Comparison of ENCODE assay signal across 8 mouse cellular contexts in genomic region chr1:164248465-164249331, GRCm38 (mm10). TPM values are rescaled to one million over a fixed set of nuclear protein-coding genes. Genes with fewer than 3 reads are reported as not detected.
A peak's percentile ranks its signal among the peaks of the same experiment; 100 is the strongest.
DNase-seq lines count a peak whose midpoint lies in the region; ATAC-seq and TF ChIP-seq lines count a peak whose summit lies in the region.

Gene Slc19a2, plus strand, starts transcription at chr1:164249046.

- peak within 1 kb of the TSS; percentile 98 for H3K4me3 ChIP-seq in E14TG2a.4 (replicated peaks; ENCODE audit: low read length)
- H3K4me3 ChIP-seq in forebrain, embryonic 12.5 days (replicated peaks): peak within 1 kb of the TSS; percentile 79
- H3K4me3 ChIP-seq in heart, postnatal 0 days (ENCODE audit: low read depth, low read length): peak within 1 kb of the TSS; percentile 73
- peak within 1 kb of the TSS; percentile 84 for H3K4me3 ChIP-seq in liver, embryonic 16.5 days (ENCODE audit: low read depth, low read length)
- peak within 1 kb of the TSS; percentile 70 for H3K4me3 ChIP-seq in neural tube, embryonic 13.5 days
- H3K4me3 ChIP-seq in testis, adult 2 months (ENCODE audit: control insufficient read depth, low read depth, low read length): peak within 1 kb of the TSS; percentile 92

- TF ChIP-seq CTCF in E14TG2a.4 (conservative IDR thresholded peaks at IDR 0.05; ENCODE audit: low read length): no peak
- no peak for TF ChIP-seq CTCF in heart, postnatal 0 days (IDR thresholded peaks at IDR 0.05; ENCODE audit: low read depth)
- TF ChIP-seq CTCF in testis, adult 2 months (IDR thresholded peaks at IDR 0.05; ENCODE audit: control insufficient read depth, insufficient read depth, insufficient replicate concordance, low read depth, low read length): no peak

- peak within 1 kb of the TSS; percentile 80 for H3K4me2 ChIP-seq in forebrain, embryonic 12.5 days
- peak within 1 kb of the TSS; percentile 90 for H3K4me2 ChIP-seq in heart, postnatal 0 days (ENCODE audit: low read depth, low read length)
- peak within 1 kb of the TSS; percentile 93 for H3K4me2 ChIP-seq in liver, embryonic 16.5 days (ENCODE audit: low read depth, low read length)
- H3K4me2 ChIP-seq in neural tube, embryonic 13.5 days: peak within 1 kb of the TSS; percentile 81

- no peaks in the 10 kb centered on the region for H3K9me3 ChIP-seq in E14TG2a.4 (ENCODE audit: low read length)
- H3K9me3 ChIP-seq in forebrain, embryonic 12.5 days: no peaks in the 10 kb centered on the region
- no peaks in the 10 kb centered on the region for H3K9me3 ChIP-seq in heart, postnatal 0 days (replicated peaks; ENCODE audit: control insufficient read depth, low read length)
- H3K9me3 ChIP-seq in liver, embryonic 16.5 days (replicated peaks; ENCODE audit: control insufficient read depth, low read length): no peaks in the 10 kb centered on the region
- no peaks in the 10 kb centered on the region for H3K9me3 ChIP-seq in neural tube, embryonic 13.5 days

- TF ChIP-seq EP300 in heart, postnatal 0 days (IDR thresholded peaks at IDR 0.05; ENCODE audit: low read depth): peak; percentile 45

- peaks cover 14% of the 10 kb centered on the region for H3K36me3 ChIP-seq in E14TG2a.4 (ENCODE audit: insufficient read depth, low read length)
- no peaks in the 10 kb centered on the region for H3K36me3 ChIP-seq in forebrain, embryonic 12.5 days (replicated peaks)
- no peaks in the 10 kb centered on the region for H3K36me3 ChIP-seq in heart, postnatal 0 days (replicated peaks; ENCODE audit: control insufficient read depth, insufficient read depth, low read length)
- H3K36me3 ChIP-seq in liver, embryonic 16.5 days (ENCODE audit: control insufficient read depth, insufficient read depth): no peaks in the 10 kb centered on the region
- H3K36me3 ChIP-seq in neural tube, embryonic 13.5 days: no peaks in the 10 kb centered on the region
- no peaks in the 10 kb centered on the region for H3K36me3 ChIP-seq in testis, adult 2 months (ENCODE audit: control insufficient read depth, insufficient read depth, low read length)

- peak; percentile 97 for ATAC-seq in forebrain, embryonic 12.5 days (ENCODE audit: low FRiP score)
- ATAC-seq in heart, postnatal 0 days (ENCODE audit: insufficient read depth, low read depth): peak; percentile 94
- ATAC-seq in liver, embryonic 16.5 days (ENCODE audit: low read depth): peak; percentile 92
- peak; percentile 96 for ATAC-seq in neural tube, embryonic 13.5 days (ENCODE audit: low read depth)

- 1% methylated on average over 55 of the region's 79 CpGs for WGBS in forebrain, embryonic 12.5 days
- under 1% methylated on average over 40 of the region's 79 CpGs for WGBS in heart, postnatal 0 days
- WGBS in liver, embryonic 16.5 days (ENCODE audit: insufficient replicate concordance): under 1% methylated on average over 73 of the region's 79 CpGs
- WGBS in neural tube, embryonic 13.5 days: under 1% methylated on average over 73 of the region's 79 CpGs

- peak within 1 kb of the TSS; percentile 71 for H3K9ac ChIP-seq in forebrain, embryonic 12.5 days
- peak within 1 kb of the TSS; percentile 69 for H3K9ac ChIP-seq in heart, postnatal 0 days (replicated peaks; ENCODE audit: low read depth, low read length)
- H3K9ac ChIP-seq in liver, embryonic 16.5 days (ENCODE audit: low read depth, low read length): peak within 1 kb of the TSS; percentile 90
- peak within 1 kb of the TSS; percentile 74 for H3K9ac ChIP-seq in neural tube, embryonic 13.5 days

- H3K27ac ChIP-seq in forebrain, embryonic 12.5 days: no peak within 1 kb of the TSS
- peak within 1 kb of the TSS; percentile 94 for H3K27ac ChIP-seq in heart, postnatal 0 days (ENCODE audit: low read depth)
- H3K27ac ChIP-seq in liver, embryonic 16.5 days (ENCODE audit: low read length): peak within 1 kb of the TSS; percentile 88
- peak within 1 kb of the TSS; percentile 71 for H3K27ac ChIP-seq in neural tube, embryonic 13.5 days (replicated peaks)
- H3K27ac ChIP-seq in testis, adult 2 months (ENCODE audit: control insufficient read depth, insufficient read depth, low read depth, low read length): peak within 1 kb of the TSS; percentile 83

- 0 out of 2 replicates have a peak, but pooled peaks cover 1% of the 10 kb centered on the region for H3K27me3 ChIP-seq in E14TG2a.4 (ENCODE audit: insufficient read depth, low read length)
- H3K27me3 ChIP-seq in forebrain, embryonic 12.5 days: 0 out of 2 replicates have a peak, but pooled peaks cover 8% of the 10 kb centered on the region
- no peaks in the 10 kb centered on the region for H3K27me3 ChIP-seq in heart, postnatal 0 days (ENCODE audit: control insufficient read depth, insufficient read depth, low read length)
- no peaks in the 10 kb centered on the region for H3K27me3 ChIP-seq in liver, embryonic 16.5 days (ENCODE audit: control insufficient read depth, insufficient read depth, low read depth, low read length)
- no peaks in the 10 kb centered on the region for H3K27me3 ChIP-seq in neural tube, embryonic 13.5 days
- H3K27me3 ChIP-seq in testis, adult 2 months (ENCODE audit: control insufficient read depth, insufficient read depth, low read length): no peaks in the 10 kb centered on the region

- peaks cover 49% of the 10 kb centered on the region for H3K4me1 ChIP-seq in E14TG2a.4 (replicated peaks; ENCODE audit: low read depth, low read length)
- peaks cover 24% of the 10 kb centered on the region for H3K4me1 ChIP-seq in forebrain, embryonic 12.5 days
- peaks cover 25% of the 10 kb centered on the region for H3K4me1 ChIP-seq in heart, postnatal 0 days (ENCODE audit: control insufficient read depth, insufficient read depth)
- peaks cover 30% of the 10 kb centered on the region for H3K4me1 ChIP-seq in liver, embryonic 16.5 days (ENCODE audit: control insufficient read depth, low read depth, low read length)
- H3K4me1 ChIP-seq in neural tube, embryonic 13.5 days (replicated peaks): peaks cover 26% of the 10 kb centered on the region
- peaks cover 12% of the 10 kb centered on the region for H3K4me1 ChIP-seq in testis, adult 2 months (ENCODE audit: control insufficient read depth, insufficient read depth, low read length)

- TF ChIP-seq POLR2A in testis, adult 2 months (IDR thresholded peaks at IDR 0.05; ENCODE audit: control insufficient read depth, low read depth, low read length): peak; percentile 22

- peak; percentile 96 for DNase-seq in c-Kit-positive CD71-positive TER-119-positive erythroid progenitor cells, embryonic 14.5 days (ENCODE audit: low spot score)
- DNase-seq in heart, postnatal 0 days (ENCODE audit: low spot score): peak; percentile 99
- DNase-seq in kidney, postnatal 4 days: peak; percentile 99

RNA-seq across cellular contexts. Expression of gene Slc19a2, which starts in this region (rescaled TPM):
- polyA plus RNA-seq in forebrain, embryonic 12.5 days (2016; fragmentation: Nextera tagmentation; extraction: Ambion mirVana): 10.8 and 11.5 TPM in 2 replicates
- 7.6 and 10.6 TPM in 2 replicates for total RNA-seq in heart, postnatal 0 days (2014; rRNA removed; ENCODE audit: low replicate concordance)
- 5.0 and 5.3 TPM in 2 replicates for polyA plus RNA-seq in heart, postnatal 0 days (2015; fragmentation: Nextera tagmentation; extraction: Ambion mirVana)
- 28.4 and 32.5 TPM in 2 replicates for polyA plus RNA-seq in liver, embryonic 16.5 days (2015; fragmentation: Nextera tagmentation; extraction: Ambion mirVana)
- 6.1 and 7.3 TPM in 2 replicates for polyA plus RNA-seq in neural tube, embryonic 13.5 days (2015; fragmentation: Nextera tagmentation; extraction: Ambion mirVana)
- 17.8 and 23.3 TPM in 2 replicates for polyA plus RNA-seq in testis, adult 2 months (2012; rRNA removed)
